Comparison of ENCODE assay signal across 8 mouse cellular contexts in genomic region chr2:10080310-10081010, GRCm38 (mm10). TPM values are rescaled to one million over a fixed set of nuclear protein-coding genes. Genes with fewer than 3 reads are reported as not detected.
DNase-seq lines count a peak whose midpoint lies in the region; ATAC-seq and TF ChIP-seq lines count a peak whose summit lies in the region.

Gene Atp5c1 (minus strand): TSS chr2:10080510.
Gene Kin (plus strand): TSS chr2:10080593.

- peak; percentile 93 to 95 for DNase-seq in gastrocnemius, adult 8-10 months (ENCODE audit: low spot score in 2 of 2)
- peak; percentile 99 for DNase-seq in induced T-regulatory cell, adult 2 months (ENCODE audit: low read depth)
- DNase-seq in left cerebral cortex, adult 9 months (ENCODE audit: low spot score in 2 of 2) = peak; percentile 88 to 96
- DNase-seq in right cerebral cortex, postnatal 14 days = peak; percentile 98
- DNase-seq in urinary bladder, postnatal 36 days (ENCODE audit: low spot score in 2 of 2) = peak; percentile 93 to 97

- 0 out of 2 replicates have a peak, but pooled peaks have one; percentile 4 for TF ChIP-seq CTCF in cortical plate, adult 2 months (IDR thresholded peaks at IDR 0.05; ENCODE audit: extremely low read depth, insufficient read depth, low read length)

- H3K27ac ChIP-seq in cortical plate, adult 2 months (ENCODE audit: insufficient read depth, low read length) = peak within 1 kb of the TSS; percentile 96

- ATAC-seq in activated CD4-positive, CD25-positive, alpha-beta regulatory T cell, adult 4 months = peak; percentile 98
- ATAC-seq in megakaryocyte progenitor cell, adult 5-6 weeks (replicated peaks; ENCODE audit: poor library complexity) = peak; percentile 90

- TF ChIP-seq POLR2A in cortical plate, adult 2 months (IDR thresholded peaks at IDR 0.05; ENCODE audit: extremely low read depth, insufficient read depth, low read length) = peak; percentile 85

- peak within 1 kb of the TSS; percentile 82 for H3K4me3 ChIP-seq in cortical plate, adult 2 months (ENCODE audit: insufficient read depth, low read length)

- peaks cover 21% of the 10 kb centered on the region for H3K4me1 ChIP-seq in cortical plate, adult 2 months (ENCODE audit: control insufficient read depth, insufficient read depth, low read length)

RNA-seq across cellular contexts. Expression of gene Atp5c1, which starts in this region (rescaled TPM):
- 100 to 1,000 TPM; 659 to 745 TPM for polyA plus RNA-seq in activated CD4-positive, CD25-positive, alpha-beta regulatory T cell, adult 4 months (2017; shearing (Covaris generic))
- polyA plus RNA-seq in cortical plate, adult 2 months (2012; rRNA removed) = 372 and 411 TPM in 2 replicates
- 100 to 1,000 TPM; 674 to 779 (median 730) TPM for total RNA-seq in gastrocnemius, adult 8-10 months (2022)
- total RNA-seq in megakaryocyte progenitor cell, adult 5-6 weeks (2015) = 559 and 601 TPM in 2 replicates
- 468 and 493 TPM in 2 replicates for total RNA-seq in megakaryocyte progenitor cell, adult 5-6 weeks (2017)

RNA-seq across cellular contexts. Expression of gene Kin, which starts in this region (rescaled TPM):
- polyA plus RNA-seq in activated CD4-positive, CD25-positive, alpha-beta regulatory T cell, adult 4 months (2017; shearing (Covaris generic)) = 10 to 100 TPM; 28.1 to 34.7 TPM
- 9.9 and 12.3 TPM in 2 replicates for polyA plus RNA-seq in cortical plate, adult 2 months (2012; rRNA removed)
- 1 to 10 TPM; 4.8 to 5.2 (median 4.9) TPM for total RNA-seq in gastrocnemius, adult 8-10 months (2022)
- total RNA-seq in megakaryocyte progenitor cell, adult 5-6 weeks (2015) = 23.0 and 27.1 TPM in 2 replicates
- total RNA-seq in megakaryocyte progenitor cell, adult 5-6 weeks (2017) = 29.6 and 34.4 TPM in 2 replicates

Comparison
In these comparisons a context has a peak if more than half of its experiments do, and no peak if none do; other contexts are left out.
1. Peak in every context shown above with its lines: DNase-seq, ATAC-seq, H3K4me3 ChIP-seq and H3K27ac ChIP-seq.